Mouse (Mus musculus) cortical plate, adult 2 months (tissue): ENCODE measurements at regions not wholly inside any gene's neighbourhood (a gene's known extent, or its start where the extent isn't known, plus 50 kb on each side); places are given as distances from the start of the nearest gene placed in this dataset.
"Not testable (repeated sequence)": the region's sequence is repeated elsewhere in the genome, so short reads cannot be mapped to it uniquely, and the experiment has no call there.

Source experiments
- H3K27ac ChIP-seq: fragments of 200-500 bp; 2 replicates; pipeline ENCODE4 v1.5.1; 2012; ENCODE audit warnings: low read length, control low read depth, inconsistent platforms; ENCODE audit not compliant: insufficient read depth
- H3K4me1 ChIP-seq: fragments of 200-500 bp; 2 replicates; pipeline ENCODE4 v1.6.1; 2011; ENCODE audit warnings: low read length; ENCODE audit not compliant: control insufficient read depth, insufficient read depth
- H3K4me3 ChIP-seq: fragments of 200-500 bp; 2 replicates; pipeline ENCODE4 v1.5.1; 2011; ENCODE audit warnings: mild to moderate bottlenecking, low read length, control low read depth; ENCODE audit not compliant: insufficient read depth
- CTCF ChIP-seq: fragments of 200-500 bp; IDR thresholded peaks from 2 replicates; pipeline ENCODE4 v1.5.1; 2011; ENCODE audit warnings: mild to moderate bottlenecking, control low read depth, low read length; ENCODE audit not compliant: insufficient read depth; ENCODE audit errors: extremely low read depth
- POLR2A ChIP-seq: fragments of 200-500 bp; IDR thresholded peaks from 2 replicates; pipeline ENCODE4 v1.6.1; 2011; ENCODE audit warnings: mild to moderate bottlenecking, low read length, control low read depth; ENCODE audit not compliant: insufficient read depth; ENCODE audit errors: extremely low read depth

DNA sequence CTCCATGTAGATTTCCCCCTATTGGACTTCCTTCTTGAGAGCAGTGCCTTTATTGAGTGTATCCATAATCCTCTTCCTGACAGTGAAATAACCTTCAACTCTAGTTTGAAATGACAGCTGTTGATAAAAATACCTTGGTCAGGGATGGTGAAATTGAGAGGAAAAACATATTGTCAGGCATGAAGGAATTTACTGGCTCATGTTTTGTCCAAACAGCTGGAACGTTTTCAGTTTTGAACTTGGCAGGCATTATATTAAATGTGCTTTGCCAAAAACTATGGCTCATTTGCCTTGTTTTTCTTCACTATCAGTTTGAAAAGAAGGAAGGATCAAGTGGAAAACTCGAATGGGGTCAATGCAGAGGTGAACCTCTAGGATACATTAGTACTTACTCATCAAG, 457.7 kb upstream of the Ccdc54 start:
- no peak overlapping the region for H3K27ac ChIP-seq
- H3K4me1 ChIP-seq: no peaks in the 10 kb centered on the region
- no peak overlapping the region for H3K4me3 ChIP-seq
- TF ChIP-seq CTCF (no peak), POLR2A (no peak)

DNA sequence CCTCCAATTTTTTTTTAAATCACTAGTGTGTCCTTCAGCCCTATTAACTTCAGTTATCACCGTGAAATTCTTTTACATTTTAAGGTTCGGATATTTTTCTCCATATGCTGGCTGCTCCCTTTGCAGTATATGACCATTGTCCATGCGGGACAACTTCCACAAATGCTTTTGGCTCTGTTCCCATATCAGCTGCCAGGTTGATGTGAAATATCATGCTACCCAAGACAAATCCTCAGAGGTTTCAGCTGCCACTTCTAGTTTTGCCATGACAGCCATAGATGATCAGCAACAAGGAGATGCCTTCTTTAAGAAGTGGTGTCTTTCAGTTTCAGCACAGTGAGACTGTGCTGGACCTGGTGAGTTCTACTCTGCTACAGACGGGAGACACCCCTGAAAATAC, 457.2 kb upstream of the Ccdc54 start:
- no peak overlapping the region for H3K4me3 ChIP-seq
- no peak for TF ChIP-seq CTCF
- TF ChIP-seq POLR2A: no peak
- H3K4me1 ChIP-seq: no peaks in the 10 kb centered on the region
- no peak overlapping the region for H3K27ac ChIP-seq

DNA sequence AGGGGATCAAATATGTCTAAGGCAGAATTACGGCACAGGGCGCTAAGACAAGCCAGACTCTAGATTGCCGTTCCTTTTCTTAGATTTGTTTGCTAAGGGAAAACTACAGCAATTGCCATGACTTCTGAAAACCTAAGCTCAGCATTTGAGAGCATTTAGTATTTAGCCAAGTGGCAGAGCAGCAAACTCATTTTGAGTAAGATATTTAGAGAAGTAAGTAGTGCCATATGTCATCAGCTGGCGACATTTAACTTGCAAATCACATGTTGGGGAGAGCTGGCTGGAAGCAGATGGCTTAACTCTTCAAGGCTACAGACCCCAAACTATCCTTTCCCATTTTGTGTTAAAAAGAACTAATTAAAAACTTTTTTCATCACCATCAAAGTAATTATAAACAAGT, 450.4 kb upstream of the Ccdc54 start:
- TF ChIP-seq POLR2A: no peak
- TF ChIP-seq CTCF: no peak
- no peak overlapping the region for H3K27ac ChIP-seq

DNA sequence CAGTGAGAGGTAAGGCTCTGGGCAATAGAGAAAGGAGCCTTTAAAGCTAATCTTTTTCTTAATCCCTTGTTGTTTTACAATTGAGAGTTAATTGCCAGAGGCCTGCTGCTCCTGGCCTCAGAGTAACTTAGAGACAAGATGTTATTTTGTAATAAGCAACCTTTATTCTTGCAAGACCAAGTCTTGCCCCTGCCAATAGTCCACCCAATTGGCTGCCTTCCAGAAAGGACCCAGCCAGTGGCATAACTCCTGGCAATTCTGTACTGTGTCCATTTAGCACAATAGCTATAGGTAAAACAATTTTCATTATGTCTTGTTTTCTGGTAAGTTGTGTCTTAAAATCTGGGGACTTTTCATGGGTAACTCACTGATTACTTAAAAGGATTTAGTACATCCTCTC, 411.9 kb upstream of the Ccdc54 start:
- no peak for TF ChIP-seq CTCF
- no peak for TF ChIP-seq POLR2A
- Histone ChIP-seq H3K27ac (no peak overlapping the region), H3K4me3 (no peak overlapping the region), H3K4me1 (no peaks in the 10 kb centered on the region)

More for the DNA sequence above, 450.4 kb upstream of the Ccdc54 start:
- Histone ChIP-seq H3K4me1 (no peaks in the 10 kb centered on the region), H3K4me3 (no peak overlapping the region)

DNA sequence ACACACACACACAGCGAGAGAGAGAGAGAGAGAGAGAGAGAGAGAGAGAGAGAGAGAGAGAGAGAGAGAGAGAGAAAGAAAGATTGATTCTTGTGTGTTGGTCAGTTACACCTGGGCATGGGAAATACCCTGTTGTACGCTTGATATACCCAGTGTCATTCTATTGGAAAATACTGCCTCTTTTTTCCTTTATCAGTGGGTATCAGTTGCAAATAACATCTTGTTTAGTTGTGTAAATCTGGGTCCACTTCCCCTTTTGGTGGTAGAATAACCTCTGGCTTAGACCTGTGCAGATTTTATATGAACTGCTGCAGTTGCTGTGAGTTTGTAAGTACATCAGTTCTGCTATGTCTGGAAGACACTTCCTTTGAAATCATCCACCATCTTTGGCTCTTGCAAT, 373.4 kb upstream of the Ccdc54 start:
- Histone ChIP-seq H3K4me3 (no peak overlapping the region), H3K27ac (no peak overlapping the region), H3K4me1 (no peaks in the 10 kb centered on the region)
- TF ChIP-seq POLR2A (no peak), CTCF (no peak)

DNA sequence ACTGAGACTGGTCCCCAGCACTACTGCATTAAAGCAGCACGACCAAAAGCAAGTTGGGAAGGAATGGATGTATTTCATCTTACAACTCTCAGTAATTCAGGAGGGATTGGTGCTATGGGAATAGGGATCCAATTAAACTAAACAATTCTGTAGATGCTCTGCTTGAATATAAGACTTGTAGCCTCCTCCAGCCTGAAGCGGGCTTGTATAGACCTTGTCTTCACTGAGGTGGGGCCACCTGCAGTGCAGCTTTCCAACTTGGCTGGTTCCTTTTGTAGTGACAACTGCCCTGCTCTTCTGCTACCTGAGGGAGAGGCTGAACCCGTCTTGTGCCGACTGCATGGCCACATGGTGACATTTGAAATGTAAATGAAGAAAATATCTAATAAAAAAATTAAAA, 353.1 kb upstream of the Ccdc54 start:
- Histone ChIP-seq H3K4me3 (no peak overlapping the region), H3K4me1 (no peaks in the 10 kb centered on the region), H3K27ac (no peak overlapping the region)
- no peak for TF ChIP-seq CTCF
- no peak for TF ChIP-seq POLR2A

DNA sequence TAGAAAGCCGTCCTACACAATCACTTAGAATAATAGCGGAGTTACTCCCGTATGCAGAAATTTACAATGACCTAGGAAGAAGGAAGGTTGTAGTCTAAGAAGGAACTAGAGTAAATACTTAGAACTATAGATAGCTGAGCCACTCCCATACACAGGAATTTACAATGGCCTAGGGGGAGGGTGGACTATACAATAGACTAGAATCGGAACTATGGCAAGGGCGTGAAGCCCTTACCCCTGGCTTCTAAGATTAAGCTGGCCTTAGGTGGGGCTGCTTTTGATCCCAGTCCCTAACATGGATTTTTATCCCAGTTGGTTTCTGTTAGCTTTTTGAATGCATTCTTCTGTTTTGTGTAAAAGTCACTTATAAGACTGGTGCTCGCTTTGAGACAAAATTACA, 352.6 kb upstream of the Ccdc54 start:
- H3K4me3 ChIP-seq, H3K27ac ChIP-seq, H3K4me1 ChIP-seq: not testable (repeated sequence)

DNA sequence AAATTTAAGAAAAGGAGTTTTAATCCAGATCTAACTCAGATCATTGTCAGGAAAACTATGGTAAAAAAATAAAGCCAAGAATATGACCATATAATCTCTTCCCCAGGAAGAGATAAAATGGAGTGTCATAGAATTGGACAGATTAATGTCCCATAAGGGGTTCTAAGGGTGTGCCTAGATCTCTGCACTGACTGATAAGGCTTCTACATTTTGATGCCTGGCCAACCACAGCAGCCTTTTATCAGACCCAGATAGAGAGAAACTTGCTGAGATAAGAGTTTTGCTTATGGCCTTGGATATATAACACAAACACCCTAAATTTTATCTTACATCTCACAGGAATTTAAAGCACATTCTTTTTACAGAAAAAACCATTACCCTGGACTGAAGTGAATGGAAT, 351.3 kb upstream of the Ccdc54 start:
- no peak for TF ChIP-seq POLR2A
- no peak for TF ChIP-seq CTCF
- H3K4me3 ChIP-seq: no peak overlapping the region
- no peak overlapping the region for H3K27ac ChIP-seq
- no peaks in the 10 kb centered on the region for H3K4me1 ChIP-seq

DNA sequence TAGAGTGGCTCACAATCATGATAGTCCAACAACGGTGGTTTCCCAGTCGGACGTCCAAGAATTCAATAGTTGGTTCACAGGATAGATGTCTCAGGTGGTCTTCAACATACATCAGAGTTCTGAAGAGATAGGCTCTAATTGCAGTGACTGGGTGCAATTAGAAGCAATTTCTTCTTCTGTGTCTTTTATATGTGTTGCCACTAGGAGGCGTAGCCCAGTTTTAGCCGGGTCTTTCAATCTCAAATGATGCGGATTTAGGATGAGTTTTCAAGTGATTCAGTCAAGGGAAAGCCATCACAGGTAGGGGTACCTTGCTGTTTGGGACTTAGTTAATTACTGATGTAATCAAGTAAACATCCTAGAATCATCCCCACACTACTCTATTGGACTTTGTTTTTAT, 348.4 kb upstream of the Ccdc54 start:
- no peak for TF ChIP-seq POLR2A
- no peak for TF ChIP-seq CTCF
- Histone ChIP-seq H3K4me3 (no peak overlapping the region), H3K4me1 (no peaks in the 10 kb centered on the region), H3K27ac (no peak overlapping the region)

DNA sequence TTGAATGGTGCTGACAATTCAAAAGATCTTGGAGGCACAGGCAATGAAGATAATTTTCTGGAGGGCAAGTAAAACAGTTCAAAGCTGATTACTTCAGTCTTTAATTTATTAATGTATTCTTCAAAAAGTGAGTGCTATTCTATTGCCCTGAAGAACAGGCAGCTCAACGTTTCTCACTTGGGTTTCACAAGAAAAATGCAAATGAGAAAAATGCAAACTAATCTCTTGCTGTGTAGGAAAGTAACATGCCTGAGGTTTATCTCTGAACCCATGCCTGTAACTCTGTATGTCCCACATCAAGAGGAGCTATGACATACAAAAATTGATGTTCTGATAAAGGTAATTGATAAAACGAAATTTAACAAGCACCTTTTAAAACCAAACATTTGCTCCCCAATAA, 316.8 kb upstream of the Ccdc54 start:
- H3K27ac ChIP-seq: no peak overlapping the region
- no peak overlapping the region for H3K4me3 ChIP-seq
- TF ChIP-seq POLR2A: no peak
- no peak for TF ChIP-seq CTCF
- no peaks in the 10 kb centered on the region for H3K4me1 ChIP-seq

DNA sequence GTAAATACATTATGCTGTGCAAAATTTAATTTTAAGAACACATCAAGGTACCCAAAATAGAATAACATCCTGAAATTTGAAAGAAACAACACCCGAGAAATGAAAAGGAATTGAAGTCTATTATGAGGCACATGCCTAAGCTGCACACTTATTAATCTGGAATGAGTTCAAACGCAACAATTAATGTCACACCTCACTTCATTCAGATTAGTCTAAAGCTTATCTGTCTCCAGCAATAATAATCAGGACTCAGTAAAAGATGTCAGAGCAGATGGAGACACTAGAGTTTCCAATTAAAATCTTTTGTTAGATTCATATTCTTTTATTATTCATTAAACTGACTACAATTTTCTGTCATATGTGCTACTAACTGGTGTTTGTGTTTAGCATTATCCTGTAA, 308.2 kb upstream of the Ccdc54 start:
- H3K27ac ChIP-seq: no peak overlapping the region
- H3K4me1 ChIP-seq: no peaks in the 10 kb centered on the region
- no peak overlapping the region for H3K4me3 ChIP-seq
- TF ChIP-seq POLR2A (no peak), CTCF (no peak)

DNA sequence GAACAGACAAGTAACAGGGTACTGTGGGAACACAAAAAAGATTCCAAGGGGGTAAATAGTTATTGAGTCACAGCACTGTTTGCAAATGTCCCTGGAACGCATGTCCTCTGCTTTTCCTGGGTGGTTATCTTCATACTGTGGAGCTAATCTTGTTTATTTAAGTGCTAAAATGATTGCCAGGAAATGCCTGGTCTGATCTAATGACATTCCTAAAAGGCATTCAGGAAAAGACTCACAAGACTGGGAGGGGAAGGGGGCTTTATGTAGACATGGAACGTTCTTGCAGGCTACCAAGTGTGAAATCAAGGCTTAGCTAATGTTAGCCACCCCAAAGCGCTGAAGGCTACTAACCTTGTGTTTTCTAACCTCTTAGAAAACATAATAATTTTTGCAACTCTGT, 287.0 kb upstream of the Ccdc54 start:
- H3K27ac ChIP-seq: no peak overlapping the region
- no peak for TF ChIP-seq CTCF
- no peak for TF ChIP-seq POLR2A

More for the DNA sequence above, 287.0 kb upstream of the Ccdc54 start:
- H3K4me1 ChIP-seq: no peaks in the 10 kb centered on the region
- no peak overlapping the region for H3K4me3 ChIP-seq
